Mouse (Mus musculus): Measurements from ENCODE around the gene Cyp1a2.

Gene Cyp1a2

GRCm38 (mm10) chr9:57671500-57671899 is 12.0 kb downstream of the Cyp1a2 start:
- DNase-seq (ENCODE audit: low read depth): no peak

GRCm38 (mm10) chr9:57671037-57671436 is 12.5 kb downstream of the Cyp1a2 start:
- no peak for DNase-seq (ENCODE audit: low read depth)

GRCm38 (mm10) chr9:57669566-57669965 is 13.9 kb downstream of the Cyp1a2 start:
- DNase-seq (ENCODE audit: low read depth): no peak

DNA sequence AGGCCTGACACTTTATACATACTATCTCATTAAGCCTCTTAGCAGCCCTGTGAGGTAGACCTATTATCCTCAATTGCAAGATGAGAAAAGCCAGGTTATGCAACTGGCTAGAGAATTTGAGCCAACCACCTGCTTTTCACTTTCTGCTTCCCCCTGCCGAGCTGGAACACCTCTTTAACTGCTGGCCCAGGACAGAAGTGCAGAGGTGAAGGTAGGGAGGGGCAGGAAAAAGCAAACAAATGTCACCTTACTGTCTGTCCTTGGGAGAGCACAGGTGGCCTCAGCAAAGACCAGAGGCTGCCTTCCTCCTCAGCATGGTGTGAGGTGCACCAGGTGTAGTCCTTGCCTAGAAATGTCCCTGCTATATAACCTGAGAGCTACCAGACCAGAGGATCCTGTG is 15.2 kb downstream of the Cyp1a2 start:
- DNase-seq (ENCODE audit: low read depth): no peak

GRCm38 (mm10) chr9:57667817-57668216 is 15.7 kb downstream of the Cyp1a2 start:
- DNase-seq (ENCODE audit: low read depth): no peak

DNA sequence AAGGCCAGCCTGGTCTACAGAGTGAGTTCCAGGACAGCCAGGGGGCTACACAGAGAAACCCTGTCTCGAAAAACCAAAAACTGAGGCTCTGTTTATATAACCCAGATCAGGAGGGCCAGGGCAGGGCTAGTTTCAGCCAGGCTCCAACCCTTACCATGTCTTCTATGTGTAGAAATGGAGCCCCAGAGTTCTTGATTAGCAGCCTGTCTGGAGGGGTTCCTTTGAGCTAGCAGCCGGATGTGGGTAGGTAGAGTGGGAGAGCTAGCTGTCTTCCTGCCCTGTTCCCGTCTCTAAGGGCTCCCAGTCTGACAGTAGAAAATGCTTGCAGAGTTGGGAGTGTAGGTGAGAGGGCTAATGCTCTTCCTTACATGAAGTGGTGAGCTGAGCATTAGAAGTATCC is 16.4 kb downstream of the Cyp1a2 start:
- DNase-seq (ENCODE audit: low read depth): no peak

DNA sequence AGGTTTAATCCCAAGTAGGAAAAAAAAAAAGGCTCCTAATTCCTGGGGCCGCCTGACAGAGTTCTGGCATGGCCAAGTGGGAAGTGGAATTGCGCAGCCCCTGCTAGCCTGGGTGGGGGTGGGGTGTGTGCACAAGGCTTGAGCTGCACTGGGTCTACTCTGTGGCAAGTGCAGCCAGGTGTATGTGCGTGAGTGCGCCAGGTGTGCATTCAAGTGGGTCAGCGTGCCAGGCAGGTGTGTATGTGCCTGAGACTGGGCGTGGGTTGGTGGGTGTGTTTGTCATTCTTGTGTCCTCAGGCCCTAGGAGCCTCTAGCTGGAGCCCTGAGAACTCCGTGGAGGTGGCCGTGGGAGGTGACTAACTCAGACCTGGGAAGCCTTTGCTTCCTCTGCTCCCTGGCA is 17.0 kb downstream of the Cyp1a2 start:
- DNase-seq (ENCODE audit: low read depth): no peak

- no peak for DNase-seq (ENCODE audit: low read depth)
These were observed 18.9 kb downstream of the Cyp1a2 start for GRCm38 (mm10) chr9:57664616-57665015.

- DNase-seq (ENCODE audit: low read depth): no peak
These were observed 22.0 kb downstream of the Cyp1a2 start for GRCm38 (mm10) chr9:57661552-57661951.

GRCm38 (mm10) chr9:57660501-57660900 is 23.0 kb downstream of the Cyp1a2 start:
- no peak for DNase-seq (ENCODE audit: low read depth)

GRCm38 (mm10) chr9:57659774-57660173 is 23.7 kb downstream of the Cyp1a2 start:
- DNase-seq (ENCODE audit: low read depth): peak; percentile 74

DNA sequence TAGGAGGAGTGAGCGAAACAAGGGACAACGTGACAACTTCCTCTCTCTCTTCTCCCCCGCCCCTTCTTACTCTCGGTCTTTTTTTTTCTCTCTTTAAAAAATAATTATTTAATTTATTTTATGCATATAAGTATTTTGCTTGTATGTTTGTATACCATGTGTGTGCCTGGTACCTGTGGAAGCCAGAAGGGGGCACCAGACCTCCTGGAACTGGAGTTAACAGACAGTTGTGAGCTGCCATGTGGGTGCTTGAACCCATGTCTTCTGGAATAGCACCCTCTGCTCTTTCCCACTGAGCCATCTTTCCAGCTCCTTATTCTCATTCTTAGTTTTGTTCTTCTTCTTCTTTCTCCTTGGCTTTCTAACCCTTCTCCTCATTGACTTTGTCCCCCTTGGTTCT is 24.5 kb downstream of the Cyp1a2 start:
- no peak for DNase-seq (ENCODE audit: low read depth)

- no peak for DNase-seq (ENCODE audit: low read depth)
These were observed 25.7 kb downstream of the Cyp1a2 start for GRCm38 (mm10) chr9:57657843-57658242.

DNA sequence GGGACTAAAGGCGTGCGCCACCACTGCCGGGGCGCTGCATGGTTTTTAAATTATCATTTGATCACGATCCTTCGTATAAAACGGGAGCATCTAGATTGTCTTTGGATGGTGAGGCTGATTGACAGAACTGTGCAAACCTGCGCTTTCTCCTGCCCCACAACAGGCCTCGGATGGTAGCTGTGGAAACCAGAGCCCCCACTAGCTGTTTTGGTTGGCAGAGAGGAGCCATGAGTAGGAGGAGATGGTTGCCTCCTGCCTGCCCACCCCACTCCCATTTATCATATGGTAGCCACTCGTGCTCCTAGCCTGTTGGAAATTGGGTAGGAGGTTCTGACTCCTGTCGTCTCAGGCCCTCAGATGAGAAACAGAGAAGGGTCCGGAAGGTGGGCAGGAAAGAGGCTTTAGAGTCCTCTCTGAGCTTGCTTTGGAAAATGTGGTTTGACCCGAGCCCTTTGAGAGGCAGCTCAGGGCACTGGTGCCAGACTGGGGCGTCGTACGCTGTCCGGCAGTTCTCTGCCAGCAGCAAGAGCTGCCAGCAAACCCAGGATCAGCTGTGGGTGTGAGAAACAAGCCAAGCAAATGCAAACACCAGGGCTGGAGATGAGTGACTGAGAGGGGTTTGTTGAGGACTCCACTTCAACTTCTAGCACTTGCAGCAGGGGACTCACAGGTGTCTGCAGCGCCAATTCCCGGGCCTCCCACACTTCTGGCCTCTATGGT is 26.7 kb downstream of the Cyp1a2 start:
- no peak for DNase-seq (ENCODE audit: low read depth)

DNA sequence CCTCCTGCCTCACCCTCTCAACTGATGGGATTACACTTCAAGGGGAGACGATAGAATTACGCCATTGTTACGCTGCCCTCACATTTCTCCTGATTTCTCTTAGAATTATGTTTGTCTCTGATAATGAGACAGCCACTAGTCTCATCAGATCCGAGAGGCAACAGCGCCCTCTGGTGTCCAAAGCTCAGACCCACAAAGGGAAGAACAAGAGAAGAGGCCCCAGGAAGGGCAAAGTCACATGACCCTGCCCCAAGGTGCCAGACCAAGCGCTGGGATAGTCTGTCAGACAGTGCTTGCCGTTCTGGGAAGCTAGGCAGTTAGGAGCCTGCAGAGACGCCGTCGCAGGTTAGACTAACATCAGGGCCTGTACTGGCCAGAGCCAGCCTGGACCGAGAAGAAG is 27.8 kb downstream of the Cyp1a2 start:
- peak; percentile 99 for DNase-seq (ENCODE audit: low read depth)

DNA sequence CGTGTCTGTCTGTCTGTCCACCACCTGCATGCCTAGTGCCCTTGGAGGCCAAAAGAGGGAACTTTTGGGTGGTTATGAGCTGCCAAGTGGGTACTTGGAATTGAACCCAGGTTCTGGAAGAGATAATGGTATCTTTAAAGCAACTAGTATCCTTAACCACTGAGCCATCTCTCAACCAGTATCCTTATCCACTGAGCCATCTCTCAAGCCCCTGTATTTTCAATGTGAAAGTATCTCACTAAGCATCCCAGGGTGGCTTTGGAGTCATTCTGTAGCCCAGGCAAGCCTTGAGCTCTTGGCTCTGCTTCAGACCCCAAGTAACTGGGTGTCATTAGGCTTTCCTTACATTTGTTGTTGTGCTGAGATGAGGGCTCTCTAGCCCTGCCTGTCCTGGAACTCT is 28.5 kb downstream of the Cyp1a2 start:
- DNase-seq (ENCODE audit: low read depth): no peak

- DNase-seq (ENCODE audit: low read depth): no peak
These were observed 30.2 kb downstream of the Cyp1a2 start, which contains the start of gene Csk for GRCm38 (mm10) chr9:57653283-57653682. Gene Csk (minus strand): TSS chr9:57653631.

GRCm38 (mm10) chr9:57652855-57653254 is 30.6 kb downstream of the Cyp1a2 start:
- DNase-seq (ENCODE audit: low read depth): no peak

GRCm38 (mm10) chr9:57652351-57652750 is 31.2 kb downstream of the Cyp1a2 start:
- DNase-seq (ENCODE audit: low read depth): no peak

DNA sequence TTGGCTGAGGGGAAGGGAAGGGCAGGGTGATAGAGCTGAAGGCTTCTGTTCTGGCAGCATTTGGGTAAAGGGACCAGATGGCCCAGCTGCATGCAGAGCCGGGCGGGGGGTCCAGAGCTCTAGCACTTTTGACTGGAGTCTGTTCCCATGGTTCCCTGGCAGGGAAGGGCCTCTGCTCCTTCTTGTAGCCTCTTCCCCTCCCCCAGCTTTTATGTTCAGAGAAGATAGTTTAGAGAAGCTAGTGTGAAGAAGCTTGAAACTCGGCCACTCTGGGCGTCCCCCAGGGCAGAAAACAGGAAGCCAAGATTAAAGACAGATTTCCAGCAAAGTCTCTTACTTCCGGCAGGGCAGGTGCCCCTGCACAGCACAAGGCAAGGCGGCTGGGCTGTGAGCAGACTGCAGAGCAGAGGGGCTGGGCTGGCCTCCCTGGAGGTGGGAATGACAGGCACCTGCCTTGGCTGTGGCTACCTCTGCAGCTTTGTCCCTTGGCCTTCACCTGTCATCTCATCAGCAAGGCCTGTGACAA is 32.7 kb downstream of the Cyp1a2 start:
- no peak for DNase-seq (ENCODE audit: low read depth)

GRCm38 (mm10) chr9:57650130-57650785 is 33.2 kb downstream of the Cyp1a2 start:
- DNase-seq (ENCODE audit: low read depth): no peak

GRCm38 (mm10) chr9:57647286-57648108 is 36.0 kb downstream of the Cyp1a2 start:
- no peak for DNase-seq (ENCODE audit: low read depth)
